Mouse (Mus musculus) lung, embryonic 15.5 days (tissue): Measurements from ENCODE around the gene Gm9045. TPM values are rescaled to one million over a fixed set of nuclear protein-coding genes. Genes with fewer than 3 reads are reported as not detected.

Experiments
- polyA plus RNA-seq: library from polyadenylated mRNA; unstranded; fragments of >200 nt; fragmentation: Nextera tagmentation; extraction: Ambion mirVana; gene quantifications from 2 replicates; pipeline ENCODE4 v1.2.1, GENCODE M21; 2015

The Gm9045 gene
- polyA plus RNA-seq, 1 experiment from 2014 or later: not detected

Other genes with a start within 250 kb of the Gm9045 start
- gene Mdm1, start 196.0 kb downstream of the Gm9045 start, polyA plus RNA-seq: 36.6 and 40.3 TPM in 2 replicates
- gene Il22, start 132.9 kb downstream of the Gm9045 start, polyA plus RNA-seq: not detected in 2 replicates
- gene Gm32717, start 97.1 kb downstream of the Gm9045 start, polyA plus RNA-seq: not detected in 2 replicates
- gene Gm32802, start 79.1 kb downstream of the Gm9045 start, polyA plus RNA-seq: not detected in 2 replicates
- not detected in 2 replicates for gene Iltifb, start 42.8 kb downstream of the Gm9045 start, polyA plus RNA-seq
- gene Gm9040, start 10.9 kb downstream of the Gm9045 start, polyA plus RNA-seq: 0.09 TPM in 1 of 2 replicates, not detected in the other
- gene Gm9044, start 5.4 kb downstream of the Gm9045 start, polyA plus RNA-seq: 0.09 TPM in 1 of 2 replicates, not detected in the other
- not detected in 2 replicates for gene Gm9046, start 5.4 kb upstream of the Gm9045 start, polyA plus RNA-seq
- not detected in 2 replicates for gene Gm9048, start 10.8 kb upstream of the Gm9045 start, polyA plus RNA-seq
- gene Gm9049, start 16.3 kb upstream of the Gm9045 start, polyA plus RNA-seq: not detected in 2 replicates
- gene Ifng, start 103.2 kb upstream of the Gm9045 start, polyA plus RNA-seq: not detected in 2 replicates